Mouse (Mus musculus): ENCODE results near the gene E130114P18Rik.

The E130114P18Rik gene

GRCm38 (mm10) chr4:97695414-97696040 is 82.4 kb downstream of the E130114P18Rik start:
- DNase-seq (ENCODE audit: low read depth): peak; percentile 55

GRCm38 (mm10) chr4:97693931-97694330 is 83.9 kb downstream of the E130114P18Rik start:
- no peak for DNase-seq (ENCODE audit: low read depth)

- DNase-seq (ENCODE audit: low read depth): no peak
These were observed 84.8 kb downstream of the E130114P18Rik start for GRCm38 (mm10) chr4:97693054-97693453.

GRCm38 (mm10) chr4:97690384-97690766 is 87.5 kb downstream of the E130114P18Rik start:
- DNase-seq (ENCODE audit: low read depth): no peak

GRCm38 (mm10) chr4:97689456-97690383 is 88.2 kb downstream of the E130114P18Rik start:
- DNase-seq (ENCODE audit: low read depth): peak; percentile 18

- DNase-seq (ENCODE audit: low read depth): no peak
These were observed 91.9 kb downstream of the E130114P18Rik start for GRCm38 (mm10) chr4:97686020-97686419.

- no peak for DNase-seq (ENCODE audit: low read depth)
These were observed 101.3 kb downstream of the E130114P18Rik start for GRCm38 (mm10) chr4:97676579-97676937.

- no peak for DNase-seq (ENCODE audit: low read depth)
These were observed 101.9 kb downstream of the E130114P18Rik start for GRCm38 (mm10) chr4:97675741-97676578.

GRCm38 (mm10) chr4:97673854-97674510 is 103.9 kb downstream of the E130114P18Rik start:
- DNase-seq (ENCODE audit: low read depth): no peak

- no peak for DNase-seq (ENCODE audit: low read depth)
These were observed 105.4 kb downstream of the E130114P18Rik start for GRCm38 (mm10) chr4:97672501-97672900.

- DNase-seq (ENCODE audit: low read depth): no peak
These were observed 106.0 kb downstream of the E130114P18Rik start for GRCm38 (mm10) chr4:97671911-97672310.

- DNase-seq (ENCODE audit: low read depth): no peak
These were observed 107.5 kb downstream of the E130114P18Rik start for GRCm38 (mm10) chr4:97670418-97670817.

- no peak for DNase-seq (ENCODE audit: low read depth)
These were observed 108.1 kb downstream of the E130114P18Rik start for GRCm38 (mm10) chr4:97669808-97670207.

- DNase-seq (ENCODE audit: low read depth): no peak
These were observed 112.5 kb downstream of the E130114P18Rik start for GRCm38 (mm10) chr4:97665428-97665755.

GRCm38 (mm10) chr4:97664738-97665427 is 113.0 kb downstream of the E130114P18Rik start:
- no peak for DNase-seq (ENCODE audit: low read depth)

GRCm38 (mm10) chr4:97663922-97664321 is 114.0 kb downstream of the E130114P18Rik start:
- no peak for DNase-seq (ENCODE audit: low read depth)

GRCm38 (mm10) chr4:97662841-97663240 is 115.0 kb downstream of the E130114P18Rik start:
- DNase-seq (ENCODE audit: low read depth): no peak

- no peak for DNase-seq (ENCODE audit: low read depth)
These were observed 116.1 kb downstream of the E130114P18Rik start for GRCm38 (mm10) chr4:97661611-97662273.

GRCm38 (mm10) chr4:97657586-97657985 is 120.3 kb downstream of the E130114P18Rik start:
- DNase-seq (ENCODE audit: low read depth): no peak

GRCm38 (mm10) chr4:97649626-97650015 is 128.3 kb downstream of the E130114P18Rik start:
- no peak for DNase-seq (ENCODE audit: low read depth)

Measured in NIH3T3 (cell line).